Mouse (Mus musculus) CD4-positive, CD25-positive, alpha-beta regulatory T cell, adult 2 months (primary cell): ENCODE results near the gene Ambra1.

ENCODE experiments used
- DNase-seq: peaks from one replicate; pipeline ENCODE4 v3.0.0-alpha.2; 2012; ENCODE audit warnings: low read depth, low spot score

Ambra1 gene

GRCm38 (mm10) chr2:91920130-91920529 is 190.2 kb downstream of the Ambra1 start:
- no peak for DNase-seq

- DNase-seq: peak; percentile 72
Observed at GRCm38 (mm10) chr2:91921181-91921789, 191.4 kb downstream of the Ambra1 start.

- DNase-seq: peak; percentile 77
Observed at GRCm38 (mm10) chr2:91921790-91922570, 192.0 kb downstream of the Ambra1 start.

GRCm38 (mm10) chr2:91922586-91923414 is 192.9 kb downstream of the Ambra1 start:
- peak; percentile 62 for DNase-seq

- DNase-seq: peak; percentile 90
Observed at GRCm38 (mm10) chr2:91923415-91924337, 193.7 kb downstream of the Ambra1 start.

- no peak for DNase-seq
Observed at GRCm38 (mm10) chr2:91924726-91925125, 194.8 kb downstream of the Ambra1 start.

- DNase-seq: no peak
Observed at GRCm38 (mm10) chr2:91925442-91925841, 195.5 kb downstream of the Ambra1 start.

GRCm38 (mm10) chr2:91926949-91927348 is 197.0 kb downstream of the Ambra1 start, which contains the start of gene Chrm4:
Chrm4 (plus strand) TSS chr2:91927249.
- no peak for DNase-seq

GRCm38 (mm10) chr2:91927826-91928533 is 198.0 kb downstream of the Ambra1 start:
- peak; percentile 87 for DNase-seq

GRCm38 (mm10) chr2:91928534-91929350 is 198.8 kb downstream of the Ambra1 start:
- no peak for DNase-seq

- DNase-seq: no peak
Observed at GRCm38 (mm10) chr2:91929455-91929854, 199.5 kb downstream of the Ambra1 start.

GRCm38 (mm10) chr2:91929936-91930335 is 200.0 kb downstream of the Ambra1 start:
- DNase-seq: peak; percentile 66

GRCm38 (mm10) chr2:91930761-91931291 is 200.9 kb downstream of the Ambra1 start:
- no peak for DNase-seq

GRCm38 (mm10) chr2:91931328-91932159 is 201.6 kb downstream of the Ambra1 start:
- DNase-seq: no peak

- DNase-seq: peak; percentile 61
Observed at GRCm38 (mm10) chr2:91932160-91932711, 202.3 kb downstream of the Ambra1 start, which contains the start of gene Mdk. Mdk (minus strand) TSS chr2:91932297.

- peak; percentile 27 for DNase-seq
Observed at GRCm38 (mm10) chr2:91932737-91933350, 202.9 kb downstream of the Ambra1 start.

GRCm38 (mm10) chr2:91933471-91933870 is 203.5 kb downstream of the Ambra1 start:
- DNase-seq: no peak
